Comparison of ENCODE assay signal across 9 mouse cellular contexts in the genomic region with DNA sequence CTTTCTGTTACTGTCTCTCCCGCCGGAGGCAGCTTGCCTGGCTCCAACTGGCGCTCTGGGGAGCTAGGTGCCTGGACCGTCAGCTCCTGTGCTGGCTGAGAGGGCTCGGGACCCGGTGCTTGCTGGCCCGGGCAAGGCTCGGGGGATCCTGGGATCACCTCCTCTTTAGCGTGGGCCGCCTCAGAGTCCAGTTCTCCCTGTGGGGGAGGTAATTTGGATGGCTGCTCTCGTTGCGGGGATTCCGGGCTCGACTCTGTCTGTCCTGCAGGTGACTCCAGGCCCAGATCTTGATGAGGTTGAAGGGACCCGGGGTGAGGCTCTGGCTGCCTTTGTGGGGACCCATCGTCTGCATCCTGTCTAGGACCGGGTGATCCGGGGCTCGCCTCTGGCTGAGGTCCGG. TPM values are rescaled to one million over a fixed set of nuclear protein-coding genes. Genes with fewer than 3 reads are reported as not detected.
DNase-seq lines count a peak whose midpoint lies in the region; ATAC-seq lines count a peak whose summit lies in the region.
"Had no signal": no experiment of that assay in that cellular context is flagged by ENCODE, and none has a peak within 500 bp of the region (broad histone marks: within the 10 kb centered on the region; RNA-seq: fewer than 3 reads in every experiment).

No protein-coding gene starts in this region.

- peaks cover 28% of the 10 kb centered on the region for H3K4me1 ChIP-seq in lung, embryonic 16.5 days (replicated peaks; ENCODE audit: control insufficient read depth, insufficient read depth, low read length)
- H3K4me1 ChIP-seq in limb, embryonic 10.5 days: peaks cover 27% of the 10 kb centered on the region
- H3K4me1 ChIP-seq in neural tube, embryonic 12.5 days: peaks cover 28% of the 10 kb centered on the region

- no peaks in the 10 kb centered on the region for H3K9me3 ChIP-seq in lung, embryonic 16.5 days (ENCODE audit: control insufficient read depth, low read length)
- H3K9me3 ChIP-seq in limb, embryonic 10.5 days (replicated peaks): no peaks in the 10 kb centered on the region
- no peaks in the 10 kb centered on the region for H3K9me3 ChIP-seq in neural tube, embryonic 12.5 days

- H3K27me3 ChIP-seq in lung, embryonic 16.5 days (ENCODE audit: control insufficient read depth, insufficient read depth, low read depth, low read length): no peaks in the 10 kb centered on the region
- H3K27me3 ChIP-seq in limb, embryonic 10.5 days (ENCODE audit: low read depth, poor library complexity, severe bottlenecking): no peaks in the 10 kb centered on the region
- H3K27me3 ChIP-seq in neural tube, embryonic 12.5 days (replicated peaks): no peaks in the 10 kb centered on the region

- peak overlapping the region; percentile 100 for H3K4me2 ChIP-seq in lung, embryonic 16.5 days (ENCODE audit: low read depth, low read length)
- peak overlapping the region; percentile 99 for H3K4me2 ChIP-seq in neural tube, embryonic 12.5 days (replicated peaks)

- under 1% methylated on average over 20 of the region's 20 CpGs for WGBS in lung, embryonic 16.5 days
- 1% methylated on average over 20 of the region's 20 CpGs for WGBS in limb, embryonic 10.5 days
- 0% methylated on average over 20 of the region's 20 CpGs for WGBS in neural tube, embryonic 12.5 days

- H3K27ac ChIP-seq in lung, embryonic 16.5 days (ENCODE audit: low read length): no peak overlapping the region
- H3K27ac ChIP-seq in limb, embryonic 10.5 days: peak overlapping the region; percentile 81
- no peak overlapping the region for H3K27ac ChIP-seq in neural tube, embryonic 12.5 days

- peaks cover 16% of the 10 kb centered on the region for H3K36me3 ChIP-seq in lung, embryonic 16.5 days (ENCODE audit: control insufficient read depth, insufficient read depth, low read length)
- peaks cover 37% of the 10 kb centered on the region for H3K36me3 ChIP-seq in limb, embryonic 10.5 days
- H3K36me3 ChIP-seq in neural tube, embryonic 12.5 days: peaks cover 21% of the 10 kb centered on the region

- H3K4me3 ChIP-seq in lung, embryonic 16.5 days (ENCODE audit: low read length): peak overlapping the region; percentile 77
- peak overlapping the region; percentile 95 for H3K4me3 ChIP-seq in limb, embryonic 10.5 days
- H3K4me3 ChIP-seq in neural tube, embryonic 12.5 days: peak overlapping the region; percentile 59

- DNase-seq in lung, adult 18-20 months: no peak
- DNase-seq in T-cell, adult 2 months (ENCODE audit: low spot score): peak; percentile 12
- peak; percentile 36 for DNase-seq in limb, embryonic 10.5 days (ENCODE audit: low spot score)
- DNase-seq in c-Kit-positive CD71-positive TER-119-positive erythroid progenitor cells, embryonic 14.5 days (ENCODE audit: low spot score): no peak
- no peak for DNase-seq in right cerebral cortex, adult 2 months (ENCODE audit: low spot score in 2 of 2)

- peak overlapping the region; percentile 85 for H3K9ac ChIP-seq in lung, embryonic 16.5 days (ENCODE audit: low read length)
- H3K9ac ChIP-seq in neural tube, embryonic 12.5 days: peak overlapping the region; percentile 83

- ATAC-seq in lung, embryonic 16.5 days (ENCODE audit: low read depth): no peak
- ATAC-seq in erythroid progenitor cell, adult 5-6 weeks (replicated peaks; ENCODE audit: low FRiP score, poor library complexity, severe bottlenecking): peak; percentile 12; the same call in 1 of the 2 replicates
- peak; percentile 7; the same call in 1 of the 2 replicates for ATAC-seq in neural tube, embryonic 12.5 days (ENCODE audit: low FRiP score, low read depth)

RNA-seq across cellular contexts. Expression of a gene that starts 0.7 kb away (rescaled TPM):
- polyA plus RNA-seq in lung, embryonic 16.5 days (2015; fragmentation: Nextera tagmentation; extraction: Ambion mirVana): 22.6 and 23.9 TPM in 2 replicates
- total RNA-seq in erythroid progenitor cell, adult 5-6 weeks (2015; ENCODE audit: low replicate concordance): 2.5 and 6.3 TPM in 2 replicates
- total RNA-seq in erythroid progenitor cell, adult 5-6 weeks (2017; ENCODE audit: low replicate concordance): 1.9 and 3.9 TPM in 2 replicates
- 46.8 and 62.9 TPM in 2 replicates for polyA plus RNA-seq in limb, embryonic 10.5 days (2016; fragmentation: Nextera tagmentation; extraction: Ambion mirVana)
- 20.4 and 21.5 TPM in 2 replicates for polyA plus RNA-seq in neural tube, embryonic 12.5 days (2016; fragmentation: Nextera tagmentation; extraction: Ambion mirVana)

RNA-seq across cellular contexts. Expression of a gene that starts 11.5 kb away (rescaled TPM):
- 0.11 and 0.16 TPM in 2 replicates for polyA plus RNA-seq in lung, embryonic 16.5 days (2015; fragmentation: Nextera tagmentation; extraction: Ambion mirVana)
- not detected in 2 replicates for total RNA-seq in erythroid progenitor cell, adult 5-6 weeks (2015; ENCODE audit: low replicate concordance)
- not detected in 2 replicates for total RNA-seq in erythroid progenitor cell, adult 5-6 weeks (2017; ENCODE audit: low replicate concordance)
- 0.08 TPM in 2 replicates for polyA plus RNA-seq in limb, embryonic 10.5 days (2016; fragmentation: Nextera tagmentation; extraction: Ambion mirVana)
- 0.19 TPM in 1 of 2 replicates, not detected in the other for polyA plus RNA-seq in neural tube, embryonic 12.5 days (2016; fragmentation: Nextera tagmentation; extraction: Ambion mirVana)

RNA-seq across cellular contexts. Expression of a gene that starts 26.1 kb away (rescaled TPM):
- polyA plus RNA-seq in lung, embryonic 16.5 days (2015; fragmentation: Nextera tagmentation; extraction: Ambion mirVana): not detected in 2 replicates
- total RNA-seq in erythroid progenitor cell, adult 5-6 weeks (2015; ENCODE audit: low replicate concordance): not detected in 2 replicates
- not detected in 2 replicates for total RNA-seq in erythroid progenitor cell, adult 5-6 weeks (2017; ENCODE audit: low replicate concordance)
- polyA plus RNA-seq in limb, embryonic 10.5 days (2016; fragmentation: Nextera tagmentation; extraction: Ambion mirVana): not detected in 2 replicates
- polyA plus RNA-seq in neural tube, embryonic 12.5 days (2016; fragmentation: Nextera tagmentation; extraction: Ambion mirVana): not detected in 2 replicates

RNA-seq across cellular contexts. Expression of a gene that starts 28.0 kb away (rescaled TPM):
- not detected in 2 replicates for polyA plus RNA-seq in lung, embryonic 16.5 days (2015; fragmentation: Nextera tagmentation; extraction: Ambion mirVana)
- not detected in 2 replicates for total RNA-seq in erythroid progenitor cell, adult 5-6 weeks (2015; ENCODE audit: low replicate concordance)
- total RNA-seq in erythroid progenitor cell, adult 5-6 weeks (2017; ENCODE audit: low replicate concordance): not detected in 2 replicates
- polyA plus RNA-seq in limb, embryonic 10.5 days (2016; fragmentation: Nextera tagmentation; extraction: Ambion mirVana): not detected in 2 replicates
- 0.10 TPM in 1 of 2 replicates, not detected in the other for polyA plus RNA-seq in neural tube, embryonic 12.5 days (2016; fragmentation: Nextera tagmentation; extraction: Ambion mirVana)
- polyA plus RNA-seq: gonadal fat pad, adult 2 months had no signal

RNA-seq across cellular contexts. Expression of a gene that starts 44.6 kb away (rescaled TPM):
- polyA plus RNA-seq in lung, embryonic 16.5 days (2015; fragmentation: Nextera tagmentation; extraction: Ambion mirVana): not detected in 2 replicates
- not detected in 2 replicates for total RNA-seq in erythroid progenitor cell, adult 5-6 weeks (2015; ENCODE audit: low replicate concordance)
- not detected in 2 replicates for total RNA-seq in erythroid progenitor cell, adult 5-6 weeks (2017; ENCODE audit: low replicate concordance)
- polyA plus RNA-seq in limb, embryonic 10.5 days (2016; fragmentation: Nextera tagmentation; extraction: Ambion mirVana): not detected in 2 replicates
- polyA plus RNA-seq in neural tube, embryonic 12.5 days (2016; fragmentation: Nextera tagmentation; extraction: Ambion mirVana): not detected in 2 replicates
- polyA plus RNA-seq: gonadal fat pad, adult 2 months had no signal

Comparison
In these comparisons a context has a peak if more than half of its experiments do, and no peak if none do; other contexts are left out.
1. DNase-seq: peak in T-cell, adult 2 months (single experiment) and limb, embryonic 10.5 days (single experiment); none in lung, adult 18-20 months (0 of 2), c-Kit-positive CD71-positive TER-119-positive erythroid progenitor cells, embryonic 14.5 days (single experiment) and right cerebral cortex, adult 2 months (0 of 2).
2. Peak in every context shown above with its lines, with median percentiles within 50 percentile points of each other: H3K4me3 ChIP-seq.